Mouse (Mus musculus): ENCODE results near the gene Dennd4b.
A peak's percentile ranks its signal among the peaks of the same experiment; 100 is the strongest.
"Not testable (repeated sequence)": the region's sequence is repeated elsewhere in the genome, so short reads cannot be mapped to it uniquely, and the experiment has no call there.

Dennd4b gene

GRCm38 (mm10) chr3:90252659-90253058 is 12.3 kb upstream of the Dennd4b start:
- DNase-seq (ENCODE audit: low spot score in 2 of 2), result not testable (repeated sequence)

- not testable (repeated sequence) for DNase-seq (ENCODE audit: low spot score in 2 of 2)
These were observed 11.8 kb upstream of the Dennd4b start for GRCm38 (mm10) chr3:90253174-90253573.

GRCm38 (mm10) chr3:90253653-90254418 is 11.1 kb upstream of the Dennd4b start, which contains the start of gene Crtc2:
Gene Crtc2, plus strand, starts transcription at chr3:90254163.
- DNase-seq (ENCODE audit: low spot score in 2 of 2), result peak; percentile 97

GRCm38 (mm10) chr3:90254419-90255193 is 10.4 kb upstream of the Dennd4b start:
- peak in 1 of 2 experiments; percentile 40 for DNase-seq (ENCODE audit: low spot score in 2 of 2)

GRCm38 (mm10) chr3:90255194-90255565 is 9.8 kb upstream of the Dennd4b start:
- no peak for DNase-seq (ENCODE audit: low spot score in 2 of 2)

GRCm38 (mm10) chr3:90255784-90256353 is 9.1 kb upstream of the Dennd4b start:
- no peak for DNase-seq (ENCODE audit: low spot score in 2 of 2)

GRCm38 (mm10) chr3:90256731-90257530 is 8.1 kb upstream of the Dennd4b start:
- DNase-seq (ENCODE audit: low spot score in 2 of 2), result no peak

- DNase-seq (ENCODE audit: low spot score in 2 of 2), result no peak
These were observed 6.5 kb upstream of the Dennd4b start for GRCm38 (mm10) chr3:90258521-90258920.

- no peak for DNase-seq (ENCODE audit: low spot score in 2 of 2)
These were observed 1.7 kb upstream of the Dennd4b start for GRCm38 (mm10) chr3:90263121-90263771.

GRCm38 (mm10) chr3:90264687-90265033 is 325 bp upstream of the Dennd4b start:
- no peak for DNase-seq (ENCODE audit: low spot score in 2 of 2)

GRCm38 (mm10) chr3:90265932-90266741 is 1.2 kb downstream of the Dennd4b start:
- peak; percentile 76 to 78 for DNase-seq (ENCODE audit: low spot score in 2 of 2)

GRCm38 (mm10) chr3:90266901-90267775 is 2.2 kb downstream of the Dennd4b start:
- peak; percentile 28 to 32 for DNase-seq (ENCODE audit: low spot score in 2 of 2)

GRCm38 (mm10) chr3:90268190-90268589 is 3.2 kb downstream of the Dennd4b start:
- no peak for DNase-seq (ENCODE audit: low spot score in 2 of 2)

- no peak for DNase-seq (ENCODE audit: low spot score in 2 of 2)
These were observed 4.0 kb downstream of the Dennd4b start for GRCm38 (mm10) chr3:90268971-90269370.

- DNase-seq (ENCODE audit: low spot score in 2 of 2), result no peak
These were observed 5.8 kb downstream of the Dennd4b start for GRCm38 (mm10) chr3:90270784-90271183.

- no peak for DNase-seq (ENCODE audit: low spot score in 2 of 2)
These were observed 7.2 kb downstream of the Dennd4b start for GRCm38 (mm10) chr3:90272170-90272569.

- DNase-seq (ENCODE audit: low spot score in 2 of 2), result no peak
These were observed 8.9 kb downstream of the Dennd4b start for GRCm38 (mm10) chr3:90273855-90274254.

- DNase-seq (ENCODE audit: low spot score in 2 of 2), result no peak
These were observed 10.3 kb downstream of the Dennd4b start for GRCm38 (mm10) chr3:90275286-90275685.

- DNase-seq (ENCODE audit: low spot score in 2 of 2), result no peak
These were observed 11.9 kb downstream of the Dennd4b start for GRCm38 (mm10) chr3:90276858-90277257.
